Mouse (Mus musculus) frontal cortex, postnatal 10 days (tissue): ENCODE data around the gene Aqp3.
A peak's percentile ranks its signal among the peaks of the same experiment; 100 is the strongest.

ENCODE experiments used
- DNase-seq, 2 experiments: peaks; one replicate each; pipeline ENCODE4 v3.0.0; 2022; ENCODE audit warnings: low spot score in 2 of 2, mixed read lengths in 1 of 2

The Aqp3 gene

DNA sequence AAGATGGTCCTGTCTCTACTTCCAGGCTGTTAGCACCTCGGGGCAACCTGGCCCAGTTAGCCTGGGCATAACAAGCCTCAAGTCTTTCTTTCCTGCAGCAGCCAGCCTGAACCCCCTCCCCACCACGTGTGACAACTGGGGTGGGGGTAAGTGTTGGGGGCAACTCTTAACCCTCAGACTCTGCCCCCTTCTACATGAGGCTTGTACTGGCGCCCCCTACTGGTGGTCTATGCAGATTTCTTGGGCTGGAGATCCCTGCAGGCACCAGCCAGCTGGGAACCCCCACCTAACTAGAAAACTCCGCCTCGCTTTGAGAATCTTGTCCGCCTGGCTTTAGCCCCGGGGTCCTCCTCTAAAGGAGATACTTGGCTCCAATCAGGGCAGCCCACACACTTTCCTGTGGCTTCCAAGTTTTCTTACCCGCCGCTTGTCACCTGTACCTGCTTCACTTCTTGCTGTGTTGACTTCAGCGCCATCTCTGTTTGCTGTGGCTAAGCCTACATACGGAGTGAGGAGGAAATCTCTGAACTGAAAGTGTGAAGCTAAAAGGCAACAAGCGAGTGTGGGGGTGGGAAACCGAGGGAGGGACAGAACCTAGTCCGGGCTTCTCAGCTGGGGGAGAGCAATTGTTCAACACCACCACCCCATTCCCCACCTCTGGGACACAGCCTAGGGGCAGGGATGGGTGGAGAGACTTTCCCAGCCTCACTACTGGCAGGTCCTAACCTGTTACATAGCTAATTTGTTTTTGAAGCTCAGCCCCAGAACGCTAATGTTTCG, 33.9 kb downstream of the Aqp3 start:
- DNase-seq = no peak

GRCm38 (mm10) chr4:41063351-41063750, 34.6 kb downstream of the Aqp3 start:
- DNase-seq = no peak

GRCm38 (mm10) chr4:41057361-41057760, 40.6 kb downstream of the Aqp3 start:
- DNase-seq = no peak

DNA sequence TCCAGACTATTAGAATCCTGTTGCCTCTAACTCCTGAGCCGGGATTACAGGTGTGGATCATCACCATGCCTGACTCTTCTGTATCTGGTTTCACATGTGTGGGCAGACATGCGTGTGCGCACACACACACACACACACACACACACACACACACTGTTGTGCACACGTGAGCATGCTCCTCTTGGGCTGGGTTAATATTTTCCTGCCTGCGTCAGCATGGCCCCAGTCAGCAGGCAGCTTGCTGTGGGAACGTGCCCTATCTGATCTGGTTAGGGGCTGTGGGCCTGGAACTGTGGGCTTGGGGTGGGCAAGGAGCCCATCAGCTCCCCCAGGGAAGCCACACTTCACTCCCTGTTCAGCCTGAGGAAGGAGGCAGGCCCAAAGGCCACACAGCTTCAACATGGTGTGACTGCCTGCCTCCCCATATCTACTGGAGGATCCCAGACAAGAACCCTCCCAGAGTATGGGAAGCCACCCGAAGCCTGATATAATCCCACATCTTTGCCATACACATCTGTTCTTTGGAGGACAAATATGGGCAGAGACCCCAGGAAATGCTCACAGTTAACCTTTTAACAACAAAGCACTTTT, 41.1 kb downstream of the Aqp3 start:
- no peak for DNase-seq

DNA sequence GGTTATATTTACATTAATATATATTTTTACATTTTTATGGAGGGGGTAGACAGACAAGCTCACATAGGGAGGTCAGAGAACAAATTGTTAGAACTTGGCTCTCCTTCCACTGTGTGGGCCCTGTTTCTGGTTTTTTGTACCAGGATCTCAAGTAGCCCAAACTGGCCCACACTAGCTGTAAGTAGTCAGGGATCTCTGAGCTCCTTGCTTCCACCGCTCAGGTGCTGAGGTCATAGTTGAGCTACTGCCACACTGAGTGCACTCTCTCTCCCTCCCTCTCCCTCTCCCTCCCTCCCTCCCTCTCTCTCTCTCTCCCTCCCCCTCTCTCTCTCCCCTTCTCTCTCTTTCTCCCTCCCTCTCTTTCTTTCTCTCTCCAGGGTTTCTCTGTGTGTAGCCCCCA, 41.7 kb downstream of the Aqp3 start:
- DNase-seq = no peak

DNA sequence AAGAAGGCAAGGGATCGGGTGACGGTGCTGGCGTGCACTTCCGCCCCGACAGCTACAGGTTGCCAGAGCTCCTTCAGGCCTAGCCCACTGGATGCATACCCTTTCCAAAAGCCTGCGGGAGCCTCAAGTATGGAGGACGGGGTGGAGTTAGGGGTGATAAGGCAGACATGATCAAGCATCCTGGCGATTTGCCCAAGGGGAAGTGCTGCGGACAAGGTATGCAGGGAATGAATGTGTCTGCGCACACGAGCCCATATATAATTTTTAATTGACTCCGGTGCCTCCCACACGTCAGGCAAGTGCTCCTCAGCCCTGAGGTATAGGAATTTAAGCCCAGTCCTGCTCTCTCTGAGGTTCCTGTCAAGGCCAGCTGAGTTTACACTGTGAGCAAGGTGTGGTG, 42.9 kb downstream of the Aqp3 start:
- DNase-seq = no peak

DNA sequence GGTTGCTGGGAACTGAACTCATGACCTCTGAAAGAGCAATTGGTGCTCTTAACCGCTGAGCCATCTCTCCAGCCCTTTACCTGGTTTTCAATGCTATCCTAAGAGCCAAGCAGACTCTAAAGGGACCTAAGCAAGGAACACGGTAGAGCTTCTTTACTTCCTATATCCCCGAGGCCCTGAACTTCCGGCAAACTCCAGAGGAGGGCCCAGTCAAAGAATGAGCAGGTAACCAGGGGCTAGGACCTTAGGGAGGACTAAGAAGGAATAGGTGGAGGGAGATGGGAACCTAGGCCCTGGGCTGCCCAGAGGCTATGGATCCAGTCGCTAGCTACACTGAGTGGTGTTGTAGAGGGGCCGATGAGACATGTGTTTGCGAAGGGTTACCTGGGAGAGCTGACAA, 46.2 kb downstream of the Aqp3 start:
- no peak for DNase-seq

GRCm38 (mm10) chr4:41050726-41051675, 47.0 kb downstream of the Aqp3 start:
- peak in 1 of 2 experiments; percentile 78 for DNase-seq

DNA sequence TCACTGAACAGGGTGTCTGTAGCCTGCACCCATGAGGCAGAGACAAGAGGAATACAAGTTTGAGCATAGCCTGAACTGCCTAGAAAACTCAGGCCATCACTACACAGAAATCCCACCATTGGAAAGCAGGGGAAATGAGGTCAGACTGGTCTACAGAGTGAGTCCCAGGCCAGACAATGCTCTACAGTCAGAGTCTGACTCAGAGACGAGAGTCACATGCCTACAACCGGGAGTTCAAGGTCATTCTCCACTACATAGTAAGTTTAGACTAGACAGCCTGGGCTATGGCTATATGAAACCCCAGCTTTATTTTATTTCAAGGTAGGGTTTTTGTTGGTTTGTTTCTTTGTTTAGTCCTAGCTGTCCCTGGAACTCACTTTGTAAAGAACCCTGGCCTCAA, 49.1 kb downstream of the Aqp3 start:
- no peak for DNase-seq

GRCm38 (mm10) chr4:41047524-41048271, 50.3 kb downstream of the Aqp3 start, which contains the start of gene Aqp7:
TSS of gene Aqp7 (minus strand) at chr4:41048139.
- no peak for DNase-seq

- no peak for DNase-seq
Observed at GRCm38 (mm10) chr4:41046254-41046795, 51.7 kb downstream of the Aqp3 start.

DNA sequence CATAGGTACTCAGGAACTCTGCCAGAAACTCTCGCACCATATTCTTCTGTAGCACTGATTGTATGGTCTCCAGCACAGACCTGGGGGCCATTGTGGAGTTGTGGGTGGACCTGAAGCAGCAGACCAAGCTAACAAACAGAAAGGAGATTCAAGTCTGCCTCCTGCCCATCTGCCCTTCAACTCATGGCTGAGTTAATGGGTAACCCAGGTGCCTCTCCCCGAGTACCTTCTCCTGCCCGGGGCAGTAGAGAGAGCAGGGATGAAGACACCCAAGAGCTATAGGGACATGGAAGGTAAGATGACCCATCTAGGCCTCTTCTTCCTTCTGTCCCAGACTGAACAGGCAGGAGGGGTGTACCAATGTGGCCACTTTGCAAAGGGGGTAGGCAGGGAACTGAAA, 52.7 kb downstream of the Aqp3 start:
- no peak for DNase-seq

GRCm38 (mm10) chr4:41043961-41044360, 54.0 kb downstream of the Aqp3 start:
- no peak for DNase-seq

GRCm38 (mm10) chr4:41042880-41043279, 55.1 kb downstream of the Aqp3 start:
- DNase-seq = no peak
